8 mouse cellular contexts compared by ENCODE assay signal in the genomic region with DNA sequence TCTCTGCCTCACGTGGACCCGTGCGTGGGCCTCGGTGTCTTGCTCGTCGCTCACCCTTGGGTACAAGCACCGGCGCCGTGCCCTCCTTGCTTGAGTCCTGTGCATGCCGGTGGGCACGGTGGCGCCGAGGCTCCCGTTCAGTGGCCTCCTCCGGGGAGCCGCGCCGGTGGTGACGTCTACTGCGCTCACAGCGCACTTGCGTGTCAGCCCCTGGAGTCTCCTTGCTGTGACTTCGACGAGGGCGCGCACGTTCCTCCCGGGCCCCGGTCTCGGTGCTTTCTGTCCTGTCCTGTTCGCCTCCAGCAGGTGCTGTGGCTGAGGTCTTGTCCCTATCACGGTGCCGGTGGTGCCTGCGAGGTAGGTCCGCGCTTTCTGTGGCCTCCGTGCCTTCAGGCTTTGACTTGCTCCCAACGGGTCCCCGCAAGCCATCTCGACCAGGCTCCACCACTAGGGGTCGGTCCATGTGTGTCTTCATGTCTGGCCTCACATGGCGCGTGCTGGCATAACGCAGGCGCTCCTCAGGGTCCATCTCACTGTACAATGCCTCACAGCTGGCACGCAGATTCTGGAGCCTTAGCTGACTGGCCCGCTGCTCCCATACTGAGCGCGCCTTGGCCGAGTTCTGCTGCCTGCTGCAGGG.
DNase-seq lines count a peak whose midpoint lies in the region; ATAC-seq and TF ChIP-seq lines count a peak whose summit lies in the region.

No protein-coding gene starts in this region.

- TF ChIP-seq CTCF in kidney, postnatal 0 days (IDR thresholded peaks at IDR 0.05; ENCODE audit: low read depth) = peak; percentile 61
- TF ChIP-seq CTCF in lung, adult 2 months (IDR thresholded peaks at IDR 0.05; ENCODE audit: insufficient read depth, low read length) = peak; percentile 20; the same call in 1 of the 2 replicates
- peak; percentile 83; the same call in 1 of the 2 replicates for TF ChIP-seq CTCF in thymus, adult 2 months (IDR thresholded peaks at IDR 0.05; ENCODE audit: borderline replicate concordance, control insufficient read depth, extremely low read depth, insufficient read depth, low read length, poor library complexity)

- intact Hi-C loops in heart, postnatal 25 days (cut with DNase I) = no loop called here

- no peaks in the 10 kb centered on the region for H3K36me3 ChIP-seq in heart, embryonic 12.5 days
- no peaks in the 10 kb centered on the region for H3K36me3 ChIP-seq in kidney, postnatal 0 days (ENCODE audit: insufficient read depth, low read length)
- peaks cover 49% of the 10 kb centered on the region for H3K36me3 ChIP-seq in neural tube, embryonic 15.5 days
- no peaks in the 10 kb centered on the region for H3K36me3 ChIP-seq in thymus, adult 2 months (ENCODE audit: control insufficient read depth, insufficient read depth, low read length)

- 0 out of 2 replicates have a peak, but pooled peaks cover 2% of the 10 kb centered on the region for H3K9me3 ChIP-seq in heart, embryonic 12.5 days (replicated peaks)
- H3K9me3 ChIP-seq in kidney, postnatal 0 days (replicated peaks; ENCODE audit: low read length) = no peaks in the 10 kb centered on the region
- H3K9me3 ChIP-seq in neural tube, embryonic 15.5 days (replicated peaks) = no peaks in the 10 kb centered on the region

- 23% methylated on average over 50 of the region's 50 CpGs for WGBS in heart, embryonic 12.5 days
- 27% methylated on average over 50 of the region's 50 CpGs for WGBS in kidney, postnatal 0 days
- WGBS in lung, adult 2 months = 23% methylated on average over 50 of the region's 50 CpGs
- WGBS in neural tube, embryonic 15.5 days = 32% methylated on average over 50 of the region's 50 CpGs
- 35% methylated on average over 50 of the region's 50 CpGs for WGBS in thymus, adult 2 months

- peaks cover 38% of the 10 kb centered on the region for H3K27me3 ChIP-seq in heart, embryonic 12.5 days (replicated peaks)
- no peaks in the 10 kb centered on the region for H3K27me3 ChIP-seq in kidney, postnatal 0 days (ENCODE audit: insufficient read depth, low read length)
- no peaks in the 10 kb centered on the region for H3K27me3 ChIP-seq in neural tube, embryonic 15.5 days (replicated peaks)
- H3K27me3 ChIP-seq in thymus, adult 2 months (ENCODE audit: control insufficient read depth, insufficient read depth, low read length) = no peaks in the 10 kb centered on the region

- peak overlapping the region; percentile 35 for H3K4me3 ChIP-seq in heart, embryonic 12.5 days
- no peak overlapping the region for H3K4me3 ChIP-seq in kidney, postnatal 0 days (replicated peaks; ENCODE audit: low read depth, low read length)
- no peak overlapping the region for H3K4me3 ChIP-seq in lung, adult 2 months (replicated peaks; ENCODE audit: extremely low read depth, low read depth, low read length)
- no peak overlapping the region for H3K4me3 ChIP-seq in neural tube, embryonic 15.5 days (replicated peaks)
- H3K4me3 ChIP-seq in thymus, adult 2 months (ENCODE audit: control insufficient read depth, insufficient read depth, low read length) = peak overlapping the region; percentile 22; the same call in 1 of the 2 replicates

- peak; percentile 87 for DNase-seq in heart, adult 11 months
- no peak for DNase-seq in heart, postnatal 25 days (ENCODE audit: low spot score)
- DNase-seq in kidney, postnatal 0 days (ENCODE audit: low spot score) = peak; percentile 43
- peak; percentile 33 for DNase-seq in lung, adult 2 months
- peak; percentile 73 for DNase-seq in thymus, adult 2 months

- TF ChIP-seq POLR2A in lung, adult 2 months (IDR thresholded peaks at IDR 0.05; ENCODE audit: borderline replicate concordance, extremely low read depth, low read depth, low read length) = no peak
- no peak for TF ChIP-seq POLR2A in thymus, adult 2 months (IDR thresholded peaks at IDR 0.05; ENCODE audit: control insufficient read depth, extremely low read depth, insufficient read depth, low read length, poor library complexity)

- peak; percentile 74 for ATAC-seq in common myeloid progenitor, adult 5-6 weeks (replicated peaks; ENCODE audit: low read depth, poor library complexity, severe bottlenecking)
- no peak for ATAC-seq in heart, embryonic 12.5 days (ENCODE audit: insufficient number of reproducible peaks, low FRiP score)
- no peak for ATAC-seq in kidney, postnatal 0 days (replicated peaks; ENCODE audit: low FRiP score, low read depth)
- peak; percentile 62; the same call in 1 of the 2 replicates for ATAC-seq in neural tube, embryonic 15.5 days (ENCODE audit: low FRiP score)

- peak overlapping the region; percentile 72 for H3K4me2 ChIP-seq in heart, embryonic 12.5 days
- peak overlapping the region; percentile 40 for H3K4me2 ChIP-seq in kidney, postnatal 0 days (ENCODE audit: low read length)
- H3K4me2 ChIP-seq in neural tube, embryonic 15.5 days = peak overlapping the region; percentile 37

- H3K9ac ChIP-seq in heart, embryonic 12.5 days = peak overlapping the region; percentile 11; the same call in 1 of the 2 replicates
- H3K9ac ChIP-seq in kidney, postnatal 0 days (ENCODE audit: low read depth, low read length) = no peak overlapping the region
- no peak overlapping the region for H3K9ac ChIP-seq in neural tube, embryonic 15.5 days (replicated peaks)

- no peak overlapping the region for H3K27ac ChIP-seq in heart, embryonic 12.5 days (ENCODE audit: poor library complexity, severe bottlenecking)
- H3K27ac ChIP-seq in kidney, postnatal 0 days = no peak overlapping the region
- no peak overlapping the region for H3K27ac ChIP-seq in neural tube, embryonic 15.5 days (replicated peaks)
- H3K27ac ChIP-seq in thymus, adult 2 months (ENCODE audit: control insufficient read depth, insufficient read depth, low read length) = no peak overlapping the region

- peaks cover 8% of the 10 kb centered on the region; the same call in 1 of the 2 replicates for H3K4me1 ChIP-seq in heart, embryonic 12.5 days (replicated peaks)
- no peaks in the 10 kb centered on the region for H3K4me1 ChIP-seq in kidney, postnatal 0 days (replicated peaks; ENCODE audit: insufficient read depth, low read length)
- no peaks in the 10 kb centered on the region for H3K4me1 ChIP-seq in lung, adult 2 months (ENCODE audit: control insufficient read depth, insufficient read depth, low read length)
- no peaks in the 10 kb centered on the region for H3K4me1 ChIP-seq in neural tube, embryonic 15.5 days
- peaks cover 24% of the 10 kb centered on the region for H3K4me1 ChIP-seq in thymus, adult 2 months (replicated peaks; ENCODE audit: control insufficient read depth, insufficient read depth, low read length)

Comparison
In these comparisons a context has a peak if more than half of its experiments do, and no peak if none do; other contexts are left out.
1. ATAC-seq: peak in common myeloid progenitor, adult 5-6 weeks (single experiment) and neural tube, embryonic 15.5 days (single experiment); none in heart, embryonic 12.5 days (single experiment) and kidney, postnatal 0 days (single experiment).
2. H3K4me3 ChIP-seq: peak in heart, embryonic 12.5 days (single experiment) and thymus, adult 2 months (single experiment); none in kidney, postnatal 0 days (single experiment), lung, adult 2 months (single experiment) and neural tube, embryonic 15.5 days (single experiment).
3. CTCF ChIP-seq: peak in every context shown above with its lines; median percentile 83 in thymus, adult 2 months; 61 in kidney, postnatal 0 days; 20 in lung, adult 2 months.
4. Peak in every context shown above with its lines, with median percentiles within 50 percentile points of each other: H3K4me2 ChIP-seq.